Mouse (Mus musculus) midbrain, embryonic 13.5 days (tissue): ENCODE data around the gene Qsox1. TPM values are rescaled to one million over a fixed set of nuclear protein-coding genes. Genes with fewer than 3 reads are reported as not detected.
A peak's percentile ranks its signal among the peaks of the same experiment; 100 is the strongest.

Experiments used
- ATAC-seq: fragments of 200-750 bp; cut with Nextera tagmentation; 2 replicates; pipeline ENCODE4 v1.8.0; 2017; ENCODE audit warnings: mild to moderate bottlenecking, moderate TSS enrichment, moderate library complexity
- H3K27ac ChIP-seq: fragments of 300-500 bp; sonication (generic); 2 replicates; pipeline ENCODE4 v1.5.1; 2015; ENCODE audit warnings: inconsistent platforms, mild to moderate bottlenecking, moderate library complexity
- H3K27me3 ChIP-seq: fragments of 300-500 bp; sonication (generic); 2 replicates; pipeline ENCODE4 v1.6.1; 2015; ENCODE audit warnings: mild to moderate bottlenecking, inconsistent platforms
- H3K36me3 ChIP-seq: fragments of 300-500 bp; sonication (generic); 2 replicates; pipeline ENCODE4 v1.6.1; 2015; ENCODE audit warnings: mild to moderate bottlenecking, inconsistent platforms
- H3K4me1 ChIP-seq: fragments of 300-500 bp; sonication (generic); replicated peaks from 2 replicates; pipeline ENCODE4 v1.6.1; 2015; ENCODE audit warnings: inconsistent platforms
- H3K4me2 ChIP-seq: fragments of 300-500 bp; sonication (generic); replicated peaks from 2 replicates; pipeline ENCODE4 v1.6.1; 2015; ENCODE audit warnings: moderate library complexity, mild to moderate bottlenecking, inconsistent platforms
- H3K4me3 ChIP-seq: fragments of 300-500 bp; sonication (generic); replicated peaks from 2 replicates; pipeline ENCODE4 v1.5.1; 2015; ENCODE audit warnings: mild to moderate bottlenecking, inconsistent platforms
- H3K9ac ChIP-seq: fragments of 300-500 bp; sonication (generic); replicated peaks from 2 replicates; pipeline ENCODE4 v1.6.1; 2015; ENCODE audit warnings: mild to moderate bottlenecking, inconsistent platforms
- H3K9me3 ChIP-seq: fragments of 300-500 bp; sonication (generic); 2 replicates; pipeline ENCODE4 v1.6.1; 2016; ENCODE audit warnings: mild to moderate bottlenecking, inconsistent platforms
- WGBS: fragments of 180-500 bp; shearing (Covaris S2); methylation state at CpG from one replicate; pipeline ENCODE4 v1.1.7; 2015; 5-methylcytosine and 5-hydroxymethylcytosine counted together
- polyA plus RNA-seq: library from polyadenylated mRNA; unstranded; fragments of >200 nt; fragmentation: Nextera tagmentation; extraction: Ambion mirVana; gene quantifications from 2 replicates; pipeline ENCODE4 v1.2.1, GENCODE M21; 2015

The Qsox1 gene
- polyA plus RNA-seq, 1 experiment from 2014 or later = 21.1 TPM

DNA sequence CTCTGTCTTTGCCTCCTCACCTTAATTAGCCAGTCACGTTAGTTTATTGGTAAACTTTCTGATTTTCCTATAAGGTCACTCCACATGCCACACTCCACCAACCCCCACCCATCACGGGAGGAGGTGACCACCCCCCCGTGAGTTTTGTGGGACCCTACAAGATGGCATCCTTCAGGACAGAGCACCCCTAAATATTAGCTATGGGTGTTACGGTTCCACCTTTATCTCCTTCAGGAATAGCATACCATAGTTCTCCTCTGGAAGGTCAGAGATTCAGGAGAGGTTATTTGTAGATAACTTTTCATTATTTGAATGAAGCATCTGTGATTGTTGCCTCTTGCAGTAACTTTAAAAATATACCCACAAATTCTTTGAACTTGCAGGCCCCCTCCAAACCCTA, 54.0 kb downstream of the Qsox1 start:
- 56% methylated on average over 4 of the region's 4 CpGs for WGBS
- H3K9ac ChIP-seq = no peak overlapping the region
- H3K4me1 ChIP-seq = peaks cover 8% of the 10 kb centered on the region; the same call in 1 of the 2 replicates
- no peaks in the 10 kb centered on the region for H3K9me3 ChIP-seq
- H3K4me3 ChIP-seq = no peak overlapping the region
- H3K27ac ChIP-seq = no peak overlapping the region
- H3K4me2 ChIP-seq = no peak overlapping the region
- ATAC-seq = peak; percentile 62; the same call in 1 of the 2 replicates
- H3K36me3 ChIP-seq = no peaks in the 10 kb centered on the region
- peaks cover 69% of the 10 kb centered on the region for H3K27me3 ChIP-seq

DNA sequence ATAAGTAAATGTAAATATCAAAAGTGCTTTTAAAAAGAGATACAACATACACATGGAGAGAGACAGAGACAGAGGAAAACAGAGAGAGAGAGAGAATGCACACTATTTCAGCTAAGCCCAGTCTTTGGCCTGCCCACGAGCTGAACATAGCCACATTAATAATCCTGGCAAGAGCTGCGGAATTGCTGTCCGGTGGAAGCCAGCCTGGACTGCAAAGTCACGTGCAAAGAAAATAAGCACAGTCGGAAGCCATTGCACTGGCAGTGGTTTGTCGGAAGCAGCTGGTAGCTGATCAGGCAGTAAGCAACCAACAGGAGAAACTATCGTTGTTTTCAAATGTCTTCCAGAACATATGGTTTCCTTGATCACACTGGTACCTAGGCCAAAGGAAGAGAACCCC, 55.1 kb downstream of the Qsox1 start:
- no peak overlapping the region for H3K27ac ChIP-seq
- no peak overlapping the region for H3K9ac ChIP-seq
- 65% methylated on average over 7 of the region's 7 CpGs for WGBS
- no peaks in the 10 kb centered on the region for H3K9me3 ChIP-seq
- peaks cover 8% of the 10 kb centered on the region; the same call in 1 of the 2 replicates for H3K4me1 ChIP-seq
- no peak overlapping the region for H3K4me2 ChIP-seq
- H3K27me3 ChIP-seq = peaks cover 71% of the 10 kb centered on the region
- no peak overlapping the region for H3K4me3 ChIP-seq
- H3K36me3 ChIP-seq = no peaks in the 10 kb centered on the region
- ATAC-seq = no peak

DNA sequence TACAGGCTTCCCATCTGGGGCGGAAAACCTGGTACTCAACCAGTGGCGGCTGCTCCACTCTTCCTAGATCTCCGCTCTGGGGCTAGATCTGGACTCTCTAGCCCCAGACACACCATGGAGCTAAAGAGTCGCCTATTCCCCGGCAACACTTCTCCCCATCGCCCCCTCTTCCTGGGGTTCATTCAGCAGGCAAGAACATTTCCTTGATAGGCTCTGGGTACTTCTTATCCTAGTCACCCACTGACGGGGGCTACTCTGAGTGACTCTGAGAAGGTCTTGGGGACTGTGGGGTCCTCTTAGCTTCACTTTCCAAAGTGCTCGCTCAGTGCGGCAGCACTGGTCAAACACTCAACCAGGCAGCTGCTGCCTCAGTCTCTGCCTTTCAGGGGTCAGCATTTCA, 59.3 kb downstream of the Qsox1 start:
- Histone ChIP-seq H3K4me1 (peaks cover 6% of the 10 kb centered on the region; the same call in 1 of the 2 replicates), H3K4me3 (no peak overlapping the region), H3K36me3 (no peaks in the 10 kb centered on the region), H3K9me3 (no peaks in the 10 kb centered on the region), H3K27ac (no peak overlapping the region), H3K9ac (no peak overlapping the region), H3K27me3 (peaks cover 81% of the 10 kb centered on the region), H3K4me2 (no peak overlapping the region)
- no peak for ATAC-seq
- WGBS = 74% methylated on average over 9 of the region's 9 CpGs

DNA sequence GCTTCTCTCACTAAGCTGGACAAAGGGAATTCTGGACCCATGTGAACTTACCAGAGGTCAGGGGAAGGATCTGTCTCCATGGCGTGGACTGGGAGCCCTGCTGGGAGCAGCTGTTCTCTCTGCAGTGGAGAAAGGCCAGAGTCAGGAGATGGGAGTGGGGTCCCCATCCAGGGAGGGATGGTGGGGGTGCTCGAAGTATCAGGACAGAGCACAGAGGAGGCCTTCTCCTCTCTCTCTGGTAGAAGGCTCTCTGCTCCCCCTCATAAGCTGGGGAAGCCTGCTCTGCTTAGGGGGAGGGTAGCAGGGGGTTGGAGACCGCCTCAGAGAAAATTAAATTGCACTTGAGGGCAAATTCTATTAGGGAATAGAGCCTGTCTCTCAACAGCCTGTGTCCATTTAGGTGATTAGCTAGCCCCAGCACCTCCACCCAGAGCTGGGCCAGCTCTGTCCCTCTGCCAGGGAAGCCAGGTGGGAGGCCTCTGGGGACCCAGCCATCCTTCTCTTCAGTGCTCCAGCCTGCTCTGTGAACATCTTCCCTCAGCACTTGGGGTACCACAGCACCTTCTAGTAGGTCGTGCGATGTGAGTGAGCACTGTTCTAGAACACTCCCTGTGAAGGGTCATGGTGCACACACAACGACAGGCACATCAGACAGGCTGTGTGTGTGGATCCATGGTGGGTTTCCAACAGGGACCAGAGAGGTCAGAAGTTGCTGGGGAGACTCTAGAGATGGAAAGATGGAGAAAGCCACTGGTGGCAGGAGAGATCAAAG, 61.0 kb downstream of the Qsox1 start, which contains the start of gene Lhx4:
Lhx4 (minus strand) TSS at position 201 of the 772 bp plus-strand sequence.
- Histone ChIP-seq H3K4me2 (no peak within 1 kb of the TSS), H3K4me1 (peaks cover 6% of the 10 kb centered on the region; the same call in 1 of the 2 replicates), H3K9ac (no peak within 1 kb of the TSS), H3K9me3 (no peaks in the 10 kb centered on the region), H3K27ac (no peak within 1 kb of the TSS), H3K4me3 (no peak within 1 kb of the TSS), H3K27me3 (peaks cover 85% of the 10 kb centered on the region), H3K36me3 (no peaks in the 10 kb centered on the region)
- ATAC-seq = no peak
- WGBS = 68% methylated on average over 6 of the region's 6 CpGs

DNA sequence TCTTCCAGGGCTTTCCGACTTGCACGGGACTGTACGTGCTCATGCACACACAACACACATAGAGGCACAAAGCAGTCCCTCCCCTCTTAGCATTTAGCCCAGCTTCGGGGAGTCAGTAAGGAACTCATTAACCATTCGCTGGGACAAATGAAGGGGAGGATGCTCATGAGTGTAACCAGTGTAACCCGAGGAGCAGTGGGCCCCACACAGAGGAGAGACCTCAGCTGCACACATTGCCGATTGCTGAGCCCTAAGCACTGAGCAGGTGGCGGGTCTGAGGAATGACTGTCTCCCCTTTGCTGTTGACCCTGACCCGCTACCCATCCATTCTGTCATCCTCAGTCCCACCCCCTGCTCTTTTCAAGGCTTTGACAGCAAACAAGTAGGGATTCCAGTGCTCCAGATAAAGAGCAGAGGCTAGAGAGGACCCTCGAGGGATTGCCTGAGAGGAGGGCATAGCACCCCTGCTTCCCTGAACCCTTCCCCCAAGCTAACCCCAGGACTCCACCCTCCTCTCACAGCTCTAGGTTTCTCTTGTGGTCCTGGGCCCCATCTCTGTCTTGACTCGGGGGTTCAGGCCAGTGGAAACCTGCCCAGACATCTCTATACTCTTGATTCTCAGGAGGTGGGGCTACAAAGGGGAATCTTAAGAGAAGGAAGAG, 62.0 kb downstream of the Qsox1 start:
- Histone ChIP-seq H3K27me3 (peaks cover 95% of the 10 kb centered on the region), H3K4me2 (no peak overlapping the region), H3K9me3 (no peaks in the 10 kb centered on the region), H3K36me3 (no peaks in the 10 kb centered on the region), H3K4me3 (no peak overlapping the region), H3K27ac (no peak overlapping the region), H3K4me1 (peaks cover 6% of the 10 kb centered on the region; the same call in 1 of the 2 replicates), H3K9ac (no peak overlapping the region)
- WGBS = 11% methylated on average over 11 of the region's 11 CpGs
- peak; percentile 58; the same call in 1 of the 2 replicates for ATAC-seq

DNA sequence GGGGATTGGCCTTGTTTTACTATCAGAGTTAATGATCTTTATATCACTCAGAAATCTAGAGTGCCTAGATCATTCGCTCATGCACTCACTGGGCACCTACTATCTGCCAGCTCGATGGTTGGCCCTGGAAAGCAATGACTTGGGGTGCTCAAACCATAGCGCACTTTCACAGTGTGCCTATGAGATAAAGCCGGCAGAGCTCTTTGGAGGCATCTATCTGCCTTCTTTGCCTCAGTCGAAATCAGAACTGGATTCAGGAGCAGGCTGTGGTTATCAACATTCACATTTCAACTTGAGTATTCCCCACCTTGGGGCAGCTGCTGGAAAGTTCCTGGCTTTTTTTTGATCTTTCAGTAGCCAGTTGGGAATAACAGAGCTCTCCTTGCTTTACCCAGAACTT, 64.8 kb downstream of the Qsox1 start:
- Histone ChIP-seq H3K4me1 (peaks cover 9% of the 10 kb centered on the region), H3K9me3 (no peaks in the 10 kb centered on the region), H3K9ac (no peak overlapping the region), H3K36me3 (no peaks in the 10 kb centered on the region), H3K27ac (no peak overlapping the region), H3K4me3 (no peak overlapping the region), H3K4me2 (no peak overlapping the region), H3K27me3 (peaks cover 94% of the 10 kb centered on the region)
- WGBS = 80% methylated on average over 5 of the region's 5 CpGs
- no peak for ATAC-seq

DNA sequence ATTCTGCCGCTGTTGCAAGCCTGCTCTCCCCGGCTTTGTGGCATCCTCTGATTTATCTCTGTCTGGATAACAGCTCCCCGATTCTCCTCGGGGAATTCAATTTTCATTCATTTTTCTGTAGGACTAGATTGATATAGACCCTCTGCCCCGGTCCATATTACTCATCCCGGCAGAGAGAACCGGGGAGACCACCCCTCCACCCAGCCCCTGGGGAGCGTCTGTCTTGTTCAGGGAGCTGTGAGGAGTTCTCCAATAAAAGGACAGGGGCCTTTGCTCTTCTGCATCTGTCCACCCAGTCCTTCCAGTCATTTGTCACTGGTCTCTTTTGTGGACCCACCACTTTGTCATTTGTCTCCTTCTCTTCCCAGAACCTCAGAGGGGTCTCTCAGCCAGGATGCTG, 65.7 kb downstream of the Qsox1 start:
- 12% methylated on average over 8 of the region's 8 CpGs for WGBS
- Histone ChIP-seq H3K9ac (no peak overlapping the region), H3K36me3 (no peaks in the 10 kb centered on the region), H3K4me1 (peaks cover 18% of the 10 kb centered on the region), H3K27me3 (peaks cover 94% of the 10 kb centered on the region), H3K4me3 (no peak overlapping the region), H3K9me3 (no peaks in the 10 kb centered on the region), H3K27ac (no peak overlapping the region), H3K4me2 (no peak overlapping the region)
- ATAC-seq = no peak

DNA sequence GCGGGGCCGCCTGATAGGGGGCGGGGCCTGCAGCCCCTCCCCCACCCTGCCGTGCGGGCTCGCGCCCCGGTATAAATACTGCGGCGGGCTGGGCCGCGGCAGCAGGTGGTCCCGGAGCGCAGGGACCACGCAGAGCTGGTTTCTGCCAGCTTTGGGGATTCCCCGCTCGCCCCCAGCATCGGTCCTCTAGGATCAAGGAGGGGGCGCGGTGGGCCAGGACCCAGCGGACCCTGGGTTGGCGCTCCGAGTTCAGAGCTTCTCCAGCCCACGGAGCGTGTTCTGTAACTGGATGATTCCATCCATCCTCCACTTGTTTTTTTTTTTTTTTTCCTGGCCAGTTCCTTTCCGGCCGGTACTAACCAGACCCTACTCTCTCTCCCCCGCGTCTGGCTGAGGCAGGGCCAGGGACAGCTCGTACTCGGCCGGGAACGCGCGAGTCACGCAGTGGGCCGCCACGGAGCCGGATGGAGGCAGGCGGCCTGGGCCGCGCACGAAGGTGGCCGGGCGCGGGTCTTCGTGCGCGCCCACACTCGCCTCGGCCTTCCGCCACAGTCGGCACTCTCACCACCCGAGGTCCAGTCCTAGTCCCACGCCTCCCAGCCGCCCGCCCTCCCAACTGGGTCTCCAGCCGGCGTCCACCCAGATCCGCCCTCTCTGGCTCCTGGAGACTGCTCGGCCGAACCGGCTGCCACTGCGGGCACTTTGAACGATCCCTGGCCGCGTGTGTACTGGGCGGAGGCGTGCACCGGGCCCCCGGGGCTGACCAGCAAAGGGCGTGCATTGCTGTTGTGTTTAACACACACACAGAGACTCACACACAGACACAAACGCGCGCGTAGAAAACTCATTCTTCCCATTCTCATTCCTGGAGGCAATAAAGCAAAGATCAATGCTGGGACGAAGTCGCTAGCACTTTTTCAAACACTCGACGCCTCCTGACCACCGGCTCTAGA, 70.0 kb downstream of the Qsox1 start:
- Histone ChIP-seq H3K4me2 (peak overlapping the region; percentile 72), H3K9ac (peak overlapping the region; percentile 36; the same call in 1 of the 2 replicates), H3K4me3 (peak overlapping the region; percentile 43), H3K9me3 (no peaks in the 10 kb centered on the region), H3K27me3 (peaks cover 94% of the 10 kb centered on the region), H3K4me1 (peaks cover 30% of the 10 kb centered on the region), H3K27ac (no peak overlapping the region), H3K36me3 (no peaks in the 10 kb centered on the region)
- ATAC-seq = peak; percentile 66
- WGBS = under 1% methylated on average over 69 of the region's 81 CpGs

DNA sequence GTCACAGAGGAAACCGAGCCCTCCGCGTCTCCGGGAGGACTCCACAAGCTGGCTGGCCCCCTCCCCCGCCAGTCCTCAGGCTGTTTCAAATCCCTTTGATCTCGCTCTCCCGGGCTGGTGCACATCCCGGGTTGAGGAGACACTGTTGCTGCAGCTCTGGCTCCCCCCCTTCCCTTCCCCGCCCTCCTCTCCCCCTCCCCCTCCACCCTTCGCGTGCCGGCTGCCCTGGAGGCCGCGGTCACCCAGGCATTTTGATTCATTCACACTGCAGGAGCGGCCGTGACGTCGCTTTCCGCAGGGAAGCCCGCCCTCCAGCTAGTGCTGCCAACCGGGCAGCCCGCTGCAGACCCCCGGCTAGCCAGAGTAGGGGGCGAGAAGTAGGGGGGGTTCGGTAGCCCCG, 70.7 kb downstream of the Qsox1 start:
- H3K27ac ChIP-seq = no peak overlapping the region
- under 1% methylated on average over 26 of the region's 26 CpGs for WGBS
- peaks cover 94% of the 10 kb centered on the region for H3K27me3 ChIP-seq
- peak overlapping the region; percentile 72 for H3K4me2 ChIP-seq
- no peaks in the 10 kb centered on the region for H3K9me3 ChIP-seq
- peak overlapping the region; percentile 36; the same call in 1 of the 2 replicates for H3K9ac ChIP-seq
- peak overlapping the region; percentile 43 for H3K4me3 ChIP-seq
- H3K36me3 ChIP-seq = no peaks in the 10 kb centered on the region
- H3K4me1 ChIP-seq = peaks cover 36% of the 10 kb centered on the region
- ATAC-seq = peak; percentile 77

DNA sequence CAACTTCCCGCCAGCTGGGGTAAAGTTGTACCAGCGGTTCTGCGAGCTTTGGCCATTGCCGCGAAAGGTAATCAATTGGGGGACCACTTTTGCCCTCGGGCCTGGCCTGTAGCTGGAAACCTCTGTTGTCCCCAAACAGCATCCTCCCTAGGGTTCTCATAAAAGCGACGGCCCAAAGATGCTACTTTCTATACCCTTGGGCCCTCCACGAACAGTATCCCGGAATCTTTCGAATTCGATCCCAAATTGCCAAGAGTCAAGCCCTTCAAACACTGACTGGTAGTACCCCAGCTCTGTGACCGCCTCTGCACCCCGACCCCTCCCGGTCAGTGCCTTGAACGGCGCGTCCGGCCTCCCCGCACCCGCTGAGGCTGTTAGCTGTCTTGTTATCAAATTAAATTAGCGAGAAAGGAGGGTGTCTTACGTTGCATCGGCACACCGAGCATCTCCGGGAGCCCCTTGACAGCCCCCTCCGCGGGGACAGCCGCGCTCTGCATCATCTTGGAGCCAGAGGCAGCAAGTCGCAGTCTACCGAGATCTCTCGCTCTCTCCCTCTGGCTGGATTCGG, 71.2 kb downstream of the Qsox1 start:
- Histone ChIP-seq H3K27ac (no peak overlapping the region), H3K4me1 (peaks cover 36% of the 10 kb centered on the region), H3K4me3 (peak overlapping the region; percentile 43), H3K9me3 (no peaks in the 10 kb centered on the region), H3K36me3 (no peaks in the 10 kb centered on the region), H3K9ac (peak overlapping the region; percentile 36; the same call in 1 of the 2 replicates), H3K27me3 (peaks cover 94% of the 10 kb centered on the region), H3K4me2 (peak overlapping the region; percentile 72)
- under 1% methylated on average over 34 of the region's 34 CpGs for WGBS
- peak; percentile 25; the same call in 1 of the 2 replicates for ATAC-seq

DNA sequence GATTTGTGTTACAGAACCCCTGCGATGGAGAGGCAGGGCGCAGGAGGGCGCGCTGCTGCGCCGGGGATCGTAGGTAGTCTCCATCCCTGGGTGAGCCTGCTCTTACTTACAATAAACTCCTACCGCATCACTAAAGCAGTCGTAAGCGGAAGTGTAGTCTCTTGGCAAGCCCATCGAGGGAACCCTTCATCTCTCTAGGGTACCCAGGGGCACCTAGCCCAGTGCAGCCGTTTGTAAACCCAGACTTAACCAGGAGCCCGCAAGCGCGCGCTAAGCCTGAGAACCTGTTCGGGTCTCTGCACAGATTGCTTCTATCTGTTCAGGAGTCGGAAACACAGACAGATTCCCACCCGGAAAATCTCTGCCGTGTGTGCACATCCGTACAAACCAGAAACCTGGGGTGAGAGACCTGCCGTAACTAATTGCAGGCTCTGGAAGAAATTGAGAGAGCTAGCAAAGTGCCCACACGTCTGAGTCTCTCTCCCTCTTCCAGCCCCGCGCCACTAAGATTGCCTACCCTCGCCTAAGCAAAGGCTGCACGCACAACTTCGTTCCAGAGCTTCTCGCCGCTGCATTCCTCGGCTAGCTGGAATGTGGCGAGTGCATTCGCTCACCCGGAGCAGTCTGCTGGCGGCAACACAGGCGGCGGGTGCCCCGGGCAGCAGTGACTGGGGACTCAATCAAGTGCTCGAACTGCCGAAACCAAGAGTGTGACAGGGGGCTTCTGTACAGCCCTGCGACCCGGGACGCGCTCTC, 71.9 kb downstream of the Qsox1 start:
- H3K27ac ChIP-seq = no peak overlapping the region
- peaks cover 94% of the 10 kb centered on the region for H3K27me3 ChIP-seq
- no peak overlapping the region for H3K9ac ChIP-seq
- H3K4me3 ChIP-seq = peak overlapping the region; percentile 43
- WGBS = under 1% methylated on average over 44 of the region's 44 CpGs
- peaks cover 36% of the 10 kb centered on the region for H3K4me1 ChIP-seq
- H3K4me2 ChIP-seq = peak overlapping the region; percentile 72
- no peaks in the 10 kb centered on the region for H3K36me3 ChIP-seq
- no peaks in the 10 kb centered on the region for H3K9me3 ChIP-seq
- ATAC-seq = no peak
